Mouse (Mus musculus): ENCODE results near the gene AC153137.1.
"Not testable (repeated sequence)": the region's sequence is repeated elsewhere in the genome, so short reads cannot be mapped to it uniquely, and the experiment has no call there.

AC153137.1 gene

GRCm38 (mm10) chr1:30977868-30978267 is at the start of gene AC153137.1:
Gene AC153137.1, minus strand, starts transcription at chr1:30977968.
- not testable (repeated sequence) for DNase-seq (ENCODE audit: low read depth, low spot score)

DNA sequence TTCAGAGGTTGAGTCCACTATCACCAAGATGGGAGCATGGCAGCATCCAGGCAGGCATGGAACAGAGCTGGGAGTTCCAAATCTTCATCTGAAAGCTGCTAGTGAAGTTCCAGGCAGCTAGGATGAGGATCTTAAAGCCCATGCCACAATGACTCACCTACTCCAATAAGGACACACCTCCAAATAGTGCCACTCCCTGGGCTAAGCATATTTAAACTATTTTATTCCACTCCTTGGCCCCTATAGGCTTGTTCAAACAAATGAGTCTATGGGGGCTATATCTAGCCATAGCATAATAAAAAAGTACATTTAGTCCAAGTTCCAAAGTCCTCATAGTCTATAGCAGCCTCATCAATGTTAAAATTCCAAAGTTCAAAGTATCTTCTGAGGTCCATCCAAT is 45.4 kb upstream of the AC153137.1 start:
- DNase-seq (ENCODE audit: low read depth, low spot score) = no peak

DNA sequence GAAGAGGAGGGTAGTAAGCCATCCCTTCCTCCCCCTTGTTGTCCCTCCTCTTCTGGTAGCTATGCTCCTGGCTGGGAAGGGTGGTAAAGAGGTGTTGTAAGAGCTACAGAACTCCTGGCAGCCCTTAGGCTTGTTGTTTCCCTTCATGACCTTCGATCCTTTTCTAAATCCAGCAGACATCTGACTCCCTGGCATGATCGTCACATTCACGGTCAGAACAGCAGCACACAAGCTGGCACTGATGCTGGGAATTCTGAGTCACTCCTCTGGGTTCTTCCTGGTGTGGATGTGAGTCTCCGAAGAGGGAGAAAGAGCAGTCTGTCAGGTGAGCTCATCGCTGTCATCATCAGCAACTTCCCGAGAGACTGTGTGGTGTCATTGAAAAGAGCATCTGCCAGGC is 41.5 kb upstream of the AC153137.1 start:
- DNase-seq (ENCODE audit: low read depth, low spot score) = no peak

GRCm38 (mm10) chr1:31017377-31017776 is 39.6 kb upstream of the AC153137.1 start:
- no peak for DNase-seq (ENCODE audit: low read depth, low spot score)

GRCm38 (mm10) chr1:31016068-31016467 is 38.3 kb upstream of the AC153137.1 start:
- no peak for DNase-seq (ENCODE audit: low read depth, low spot score)

DNA sequence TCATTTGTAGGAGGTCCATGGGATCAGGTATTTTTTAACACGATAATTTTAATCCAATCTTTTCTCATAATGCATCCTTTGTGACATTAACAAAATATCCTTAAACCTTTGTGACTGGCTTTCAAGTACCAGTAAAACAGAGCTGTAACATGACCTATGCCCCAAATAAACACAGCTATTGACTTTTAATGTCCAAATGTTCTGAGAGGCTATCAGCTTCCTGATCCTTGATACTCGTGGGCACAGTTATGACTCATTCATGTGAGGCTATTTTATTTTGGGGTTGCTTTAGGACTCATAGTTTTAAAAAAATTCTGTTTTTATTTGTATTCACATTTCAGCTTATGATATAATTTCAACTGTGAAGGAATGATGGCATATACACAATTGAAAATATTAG is 37.5 kb upstream of the AC153137.1 start:
- DNase-seq (ENCODE audit: low read depth, low spot score) = no peak

- not testable (repeated sequence) for DNase-seq (ENCODE audit: low read depth, low spot score)
Measured at GRCm38 (mm10) chr1:30977239-30977638, 529 bp downstream of the AC153137.1 start.

DNA sequence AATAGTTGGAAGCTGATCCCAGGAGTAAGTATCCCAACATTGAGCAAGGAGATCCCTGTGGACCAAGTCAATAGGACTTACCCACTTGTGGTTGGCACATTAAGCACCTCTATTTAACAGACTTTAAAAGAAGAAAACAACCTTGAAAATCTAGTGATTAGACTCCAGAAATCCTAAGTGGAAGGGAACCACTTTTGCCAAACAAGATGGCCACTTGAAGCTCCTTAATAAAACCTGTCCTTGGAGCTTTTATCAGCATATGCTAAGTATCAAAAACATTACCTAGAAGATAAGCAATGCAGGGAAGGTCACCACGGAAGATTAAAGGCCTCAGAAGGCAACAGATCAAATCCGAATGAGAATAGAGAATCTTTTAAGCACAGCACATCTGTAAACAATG is 26.0 kb downstream of the AC153137.1 start:
- DNase-seq (ENCODE audit: low read depth, low spot score) = no peak

GRCm38 (mm10) chr1:30950456-30950835 is 27.3 kb downstream of the AC153137.1 start:
- no peak for DNase-seq (ENCODE audit: low read depth, low spot score)

DNA sequence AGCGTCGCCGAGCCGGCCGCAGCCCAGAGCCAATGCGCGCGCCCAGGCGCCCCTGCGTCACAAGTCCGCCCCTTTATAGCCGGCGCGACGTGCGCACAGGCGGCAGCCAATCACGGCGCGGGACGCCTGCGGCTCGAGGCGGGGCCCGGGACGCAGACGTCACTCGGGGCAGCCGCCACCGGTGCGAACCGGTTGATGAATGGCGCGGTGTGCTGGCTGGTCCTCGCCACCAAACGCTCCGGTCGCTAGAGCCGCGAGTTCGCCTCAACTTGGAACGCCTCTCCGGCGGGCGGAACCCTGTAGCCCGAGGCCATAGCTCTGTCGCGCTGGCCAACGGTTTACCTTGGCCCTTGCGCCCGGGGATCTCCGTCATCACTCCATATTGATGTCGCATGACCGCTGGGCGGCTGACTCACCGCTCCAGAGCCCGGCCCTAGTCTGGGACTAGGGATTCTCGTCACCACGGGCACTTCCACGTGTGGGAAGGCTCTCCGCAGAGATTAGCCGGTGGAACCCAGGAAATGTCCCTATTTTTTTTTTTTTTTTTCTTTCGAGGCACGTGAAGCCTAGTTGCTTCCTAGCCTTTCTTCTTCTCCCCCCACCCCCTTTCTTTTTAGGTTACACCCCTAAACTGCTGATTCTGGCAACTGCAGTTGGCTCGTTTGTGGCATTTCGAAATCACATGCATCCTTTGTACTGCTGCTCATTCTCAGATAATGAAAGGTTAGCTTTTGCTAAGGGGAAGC is 27.9 kb downstream of the AC153137.1 start:
- DNase-seq (ENCODE audit: low read depth, low spot score) = peak; percentile 98

GRCm38 (mm10) chr1:30948950-30949639 is 28.7 kb downstream of the AC153137.1 start:
- DNase-seq (ENCODE audit: low read depth, low spot score) = peak; percentile 56

DNA sequence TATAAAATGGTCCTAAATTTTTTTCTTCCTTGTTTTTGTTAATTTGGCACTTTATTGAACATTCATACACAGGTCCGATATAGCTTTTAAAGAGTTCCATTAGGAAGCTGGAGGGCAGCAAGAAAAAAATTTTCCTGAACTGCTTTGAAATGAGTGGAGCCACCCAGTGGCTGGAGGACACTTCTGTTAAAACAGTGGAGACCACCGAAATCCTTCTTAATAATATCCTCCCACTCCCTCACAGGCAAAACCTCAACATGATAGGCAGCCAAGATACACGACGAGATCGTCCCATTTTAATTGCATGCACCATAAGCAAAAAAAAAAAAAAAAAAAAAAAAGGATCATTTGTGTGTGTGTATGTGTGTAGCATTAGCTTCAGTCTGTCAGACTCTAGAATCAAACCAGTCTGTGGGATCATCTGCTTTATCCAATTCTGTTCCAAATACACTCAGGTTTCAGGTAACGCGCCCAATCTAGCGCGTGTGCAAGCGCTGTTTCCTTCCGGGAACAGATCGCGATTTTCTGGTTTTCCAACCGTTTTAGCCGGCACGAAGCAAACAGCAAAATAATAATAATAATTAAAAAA is 29.3 kb downstream of the AC153137.1 start:
- DNase-seq (ENCODE audit: low read depth, low spot score) = peak; percentile 67

GRCm38 (mm10) chr1:30945136-30945535 is 32.6 kb downstream of the AC153137.1 start:
- DNase-seq (ENCODE audit: low read depth, low spot score) = no peak

- DNase-seq (ENCODE audit: low read depth, low spot score) = no peak
Measured at GRCm38 (mm10) chr1:30940571-30940970, 37.2 kb downstream of the AC153137.1 start.

DNA sequence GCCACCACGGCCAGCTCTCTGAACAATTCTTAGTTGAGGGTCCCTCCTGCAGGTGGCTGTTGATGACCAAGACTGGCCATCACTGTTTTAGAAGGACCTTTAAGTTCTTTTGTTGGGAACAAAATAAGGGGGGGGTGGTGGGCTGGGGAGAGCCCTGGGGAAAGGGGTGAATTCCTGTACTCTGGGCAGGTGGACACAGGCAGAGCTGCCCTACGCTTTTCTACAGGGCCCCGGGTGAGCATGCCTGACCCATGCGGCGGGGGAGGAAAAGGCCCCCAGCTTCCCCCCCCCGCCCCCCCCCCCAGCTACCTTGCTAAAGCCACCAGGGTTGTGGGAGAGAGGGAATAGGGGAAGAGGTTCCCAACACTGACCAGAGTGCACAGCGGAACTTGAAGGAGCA is 39.4 kb downstream of the AC153137.1 start:
- no peak for DNase-seq (ENCODE audit: low read depth, low spot score)

DNA sequence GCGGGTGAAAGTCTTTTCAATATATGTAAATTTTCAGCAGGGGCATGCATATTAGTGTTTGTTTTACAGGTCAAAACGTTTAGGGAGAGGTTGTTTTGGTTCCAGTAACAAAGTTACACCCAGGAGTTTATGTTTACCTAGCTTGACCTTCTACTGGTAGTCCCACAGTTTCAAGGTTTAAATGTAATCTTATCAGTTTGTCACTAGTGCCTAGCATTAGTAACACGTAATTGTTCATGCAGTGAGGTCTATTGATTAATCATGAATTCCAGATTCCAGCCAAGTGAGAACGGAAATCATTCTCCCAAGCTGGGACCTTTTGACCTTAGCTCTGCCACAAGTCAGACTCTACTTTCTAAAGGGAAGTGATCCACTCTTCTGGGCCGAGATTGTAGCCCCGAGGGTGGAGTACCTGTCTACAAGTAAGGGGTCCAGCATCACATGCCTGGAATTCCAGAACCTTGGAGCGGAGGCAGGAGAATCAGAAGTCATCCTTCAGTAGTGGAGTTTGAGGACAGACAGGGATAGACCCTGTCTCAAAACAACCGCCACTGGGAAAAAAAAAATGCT is 40.3 kb downstream of the AC153137.1 start:
- DNase-seq (ENCODE audit: low read depth, low spot score) = no peak

GRCm38 (mm10) chr1:30936488-30936887 is 41.3 kb downstream of the AC153137.1 start:
- no peak for DNase-seq (ENCODE audit: low read depth, low spot score)

DNA sequence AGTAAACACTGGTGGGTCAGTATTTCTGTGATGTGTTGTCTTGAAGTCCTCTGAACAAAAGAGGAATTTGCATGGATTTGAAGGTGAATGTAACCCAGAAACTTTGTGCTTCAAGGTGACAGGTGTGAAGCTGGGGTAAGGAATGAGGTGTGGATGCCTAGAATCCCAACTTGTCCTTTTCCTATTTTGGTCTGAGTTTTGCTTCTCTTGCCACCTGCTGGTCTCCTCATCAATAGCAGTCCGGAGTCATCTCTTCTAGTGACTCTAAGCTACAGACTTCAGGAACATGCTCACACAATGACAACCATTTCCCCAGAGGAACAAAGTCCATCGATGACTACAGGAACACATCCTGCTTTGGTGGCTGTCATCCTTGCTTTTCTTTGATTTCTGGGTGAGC is 46.9 kb downstream of the AC153137.1 start:
- DNase-seq (ENCODE audit: low read depth, low spot score) = no peak

DNA sequence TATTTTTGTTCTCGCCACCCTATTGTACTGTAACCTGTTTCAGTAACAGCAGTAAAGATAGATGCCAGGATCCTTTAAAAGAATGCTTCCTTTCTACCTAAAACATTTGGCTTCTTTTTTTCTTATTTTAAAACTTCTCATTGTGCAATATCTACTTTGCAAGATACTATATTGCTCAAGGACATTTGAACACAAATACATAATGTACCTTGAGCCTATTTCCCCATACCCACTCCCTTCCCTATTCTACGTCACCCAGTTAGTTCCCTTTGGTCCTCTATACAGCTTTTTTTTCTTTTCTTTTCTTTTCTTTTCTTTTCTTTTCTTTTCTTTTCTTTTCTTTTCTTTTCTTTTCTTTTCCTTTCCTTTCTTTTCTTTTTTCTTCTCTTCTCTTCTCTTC is 47.6 kb downstream of the AC153137.1 start:
- DNase-seq (ENCODE audit: low read depth, low spot score) = no peak

All from mesoderm, embryonic 11.5 days (tissue).